Mouse (Mus musculus) embryo, embryonic 10.5 days (tissue): ENCODE measurements around the gene Bckdhb.
A peak's percentile ranks its signal among the peaks of the same experiment; 100 is the strongest.

ENCODE experiments used
- DNase-seq: peaks from one replicate; pipeline ENCODE4 v3.0.0-alpha.2; 2015; ENCODE audit warnings: low spot score

Gene Bckdhb

DNA sequence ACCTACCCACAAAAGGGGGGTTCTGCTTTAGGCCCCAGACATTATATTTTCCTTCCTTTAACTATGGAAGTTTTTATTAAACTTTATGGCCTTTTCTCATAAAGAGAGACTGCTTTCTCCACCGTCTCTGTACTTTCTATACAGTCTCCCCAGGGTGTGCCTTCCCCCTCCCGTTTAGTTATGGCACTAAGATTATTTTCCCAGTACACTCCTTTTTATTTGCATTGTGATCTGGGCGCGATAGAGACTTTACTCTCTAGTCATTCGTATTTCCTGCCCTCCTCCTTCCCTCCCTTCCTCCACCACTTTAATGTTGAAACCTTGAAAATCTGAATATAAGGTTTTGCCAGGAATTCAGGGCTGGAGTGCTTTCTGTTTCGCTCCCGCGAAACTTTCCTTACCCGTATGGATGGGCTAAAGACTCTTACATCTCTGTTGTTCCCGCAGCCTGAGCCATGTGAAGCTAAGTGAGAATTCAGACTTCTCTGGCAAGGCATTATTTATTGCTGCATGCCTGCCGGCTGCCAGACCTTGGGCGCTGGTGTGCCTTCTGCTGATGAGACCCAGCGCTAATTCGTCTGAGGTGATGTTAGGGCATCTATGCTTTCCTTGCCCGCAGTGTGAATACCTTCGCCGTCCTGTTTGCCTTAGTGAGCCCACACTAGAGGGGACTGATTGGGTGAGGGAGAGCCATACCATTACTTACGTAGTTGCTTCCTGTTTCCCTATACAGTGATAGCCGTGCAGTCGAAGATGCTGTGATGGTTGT is 182.3 kb downstream of the Bckdhb start:
- no peak for DNase-seq

DNA sequence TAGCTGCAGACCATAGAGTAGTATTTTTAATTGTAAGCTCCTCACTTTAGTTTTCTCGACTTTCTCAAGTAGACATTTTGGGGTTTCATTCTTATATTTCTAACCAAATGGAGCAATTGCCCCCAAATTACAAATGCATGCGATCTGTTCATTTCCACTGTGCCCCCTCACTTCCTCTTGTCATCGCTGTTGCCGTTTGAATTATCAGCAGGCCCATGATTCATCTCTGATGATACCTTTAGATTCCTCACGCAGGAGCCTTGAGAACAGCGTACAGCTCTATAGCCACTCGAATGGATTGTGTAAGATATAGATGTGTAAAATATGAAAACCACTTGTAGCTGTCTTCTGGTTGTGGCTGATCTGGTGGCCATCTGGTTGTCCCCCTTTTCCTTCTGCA is 183.6 kb downstream of the Bckdhb start:
- DNase-seq: no peak

DNA sequence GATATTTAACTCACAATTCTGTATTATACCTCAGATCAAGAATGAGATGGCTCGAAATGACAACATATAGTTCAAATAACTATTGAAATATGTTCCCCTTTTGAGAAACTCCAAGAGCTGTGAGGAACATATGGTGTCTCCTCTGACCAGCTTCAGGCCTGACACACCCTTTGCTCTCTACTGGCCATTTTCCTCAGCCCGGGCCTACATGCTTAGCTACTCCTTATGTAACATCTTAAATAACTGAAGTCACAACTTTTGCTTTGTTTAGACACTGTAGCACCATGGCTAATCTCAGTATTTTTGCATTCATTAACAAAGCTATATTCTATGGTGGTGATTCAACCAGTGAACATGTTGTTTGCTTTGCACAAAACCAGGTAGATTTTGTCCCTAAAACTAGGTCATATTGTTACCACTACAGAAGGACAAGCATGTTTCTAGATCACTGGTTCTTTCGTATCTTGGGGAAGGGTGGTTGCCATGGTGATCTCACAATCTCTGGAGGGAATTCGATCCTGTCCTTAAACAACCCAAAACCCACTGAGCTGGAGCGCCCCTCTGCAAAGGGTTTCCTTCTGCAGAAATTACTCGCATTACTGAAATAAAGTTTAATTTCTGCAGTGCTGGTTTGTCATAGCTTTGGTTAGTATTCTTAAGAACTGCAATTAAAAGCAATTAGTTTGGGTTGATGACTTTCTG is 185.0 kb downstream of the Bckdhb start:
- DNase-seq: peak; percentile 76

DNA sequence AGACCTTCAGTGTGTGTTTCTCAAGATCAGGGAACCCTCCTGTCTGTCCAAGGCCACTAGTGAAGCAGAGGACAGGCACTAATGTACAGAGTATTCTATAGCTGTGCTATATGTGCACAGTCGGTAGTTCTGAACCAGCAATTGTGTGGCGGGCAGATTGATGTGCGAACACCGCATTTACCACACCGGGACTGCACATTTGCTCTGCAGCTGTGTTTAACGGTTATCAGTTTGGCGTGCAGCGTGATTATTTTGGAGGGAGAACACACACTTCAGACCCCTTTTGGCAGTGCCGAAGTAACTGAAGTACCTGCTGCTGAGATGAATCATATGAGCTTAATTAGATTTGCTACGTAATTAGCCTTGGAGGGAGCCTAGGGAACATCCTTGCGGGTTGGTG is 185.7 kb downstream of the Bckdhb start:
- DNase-seq: peak; percentile 27

DNA sequence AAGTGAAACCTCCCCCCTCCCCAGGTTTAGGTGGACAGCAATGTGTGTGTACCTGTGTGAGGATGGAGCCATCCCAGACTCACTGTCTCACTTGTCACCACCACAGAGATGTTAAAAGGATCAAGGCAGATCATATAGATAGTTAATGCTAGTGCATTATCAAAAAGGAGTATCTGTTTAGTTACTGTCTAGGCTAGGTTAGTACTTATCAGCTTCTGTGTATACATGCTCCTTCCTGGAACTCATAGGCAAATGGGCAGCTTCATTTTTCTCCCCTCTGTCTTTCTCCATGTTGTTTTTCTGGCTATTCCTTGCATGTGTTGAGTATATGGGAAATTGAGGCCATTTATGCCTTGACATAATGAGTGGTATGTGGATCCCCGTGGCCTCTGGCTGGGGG is 187.4 kb downstream of the Bckdhb start:
- DNase-seq: no peak

DNA sequence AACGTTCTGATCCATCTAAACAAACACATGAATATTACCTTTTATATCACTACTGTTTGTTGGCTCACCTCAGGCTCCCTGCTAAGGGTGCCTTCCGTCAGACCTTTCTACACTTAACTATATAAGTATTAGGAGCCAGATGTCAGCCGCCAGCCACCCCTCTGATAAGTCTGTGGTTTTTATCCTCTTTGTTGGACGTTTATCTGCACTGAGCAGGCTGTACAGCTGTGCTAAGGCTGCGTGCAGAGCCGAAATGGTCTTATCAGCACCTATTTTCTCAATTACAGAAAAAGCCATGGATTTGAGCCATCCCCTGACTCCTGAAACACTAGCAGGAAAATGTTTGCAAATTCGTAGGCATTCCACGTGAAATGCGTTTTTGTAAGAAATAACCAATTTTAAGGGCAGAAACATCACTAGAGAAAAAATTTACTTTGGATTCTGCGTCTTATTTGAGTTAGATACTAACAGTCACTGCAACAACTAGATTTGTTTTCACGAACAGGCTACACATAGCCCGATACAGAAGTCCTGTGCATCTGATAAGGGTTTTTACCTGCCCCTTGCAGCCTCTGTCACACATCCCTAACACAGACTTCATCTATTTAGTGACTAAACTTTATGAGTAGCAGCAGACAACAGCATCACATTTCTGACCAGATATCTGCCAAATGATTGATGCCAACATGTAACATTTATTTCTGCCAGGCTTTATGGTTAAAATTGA is 188.1 kb downstream of the Bckdhb start:
- DNase-seq: no peak

DNA sequence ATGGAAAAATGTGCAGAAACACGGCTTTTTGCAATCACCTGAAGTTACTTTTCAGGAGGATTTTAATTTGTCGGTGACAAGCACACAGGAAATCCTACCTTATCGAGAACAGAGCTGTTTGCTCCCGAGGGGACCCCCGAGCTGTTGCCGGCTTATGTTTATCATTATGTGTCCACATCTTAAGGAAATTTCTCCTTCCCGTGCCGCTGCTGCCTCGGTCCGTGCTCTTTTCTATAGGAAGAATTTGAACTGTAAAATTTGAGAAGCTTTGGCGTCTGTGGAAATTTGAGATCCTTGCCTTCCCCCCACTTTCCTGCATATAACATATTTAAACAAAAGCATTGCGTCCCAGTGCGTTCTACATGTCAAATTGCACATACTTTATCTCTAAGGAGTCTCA is 189.3 kb downstream of the Bckdhb start:
- DNase-seq: peak; percentile 19

DNA sequence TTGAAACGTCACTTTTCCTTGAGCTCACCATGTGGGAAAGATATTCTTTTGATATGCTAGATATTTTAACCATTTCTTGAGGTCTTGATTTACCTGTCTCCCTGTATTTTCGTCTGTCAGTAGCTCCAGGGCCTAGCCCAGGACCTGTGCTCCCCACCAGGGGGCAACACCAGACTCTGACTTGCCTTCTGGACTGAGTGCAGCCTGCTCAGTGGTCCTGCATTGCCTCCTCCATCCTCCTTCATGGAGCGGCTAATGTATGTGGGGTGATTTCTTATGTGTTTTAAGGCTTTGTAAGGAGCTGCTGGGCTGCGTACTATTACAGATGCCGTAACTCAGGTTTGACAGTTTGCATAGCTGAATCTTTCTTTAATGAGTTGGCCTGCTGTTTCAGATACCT is 192.4 kb downstream of the Bckdhb start:
- DNase-seq: peak; percentile 31

DNA sequence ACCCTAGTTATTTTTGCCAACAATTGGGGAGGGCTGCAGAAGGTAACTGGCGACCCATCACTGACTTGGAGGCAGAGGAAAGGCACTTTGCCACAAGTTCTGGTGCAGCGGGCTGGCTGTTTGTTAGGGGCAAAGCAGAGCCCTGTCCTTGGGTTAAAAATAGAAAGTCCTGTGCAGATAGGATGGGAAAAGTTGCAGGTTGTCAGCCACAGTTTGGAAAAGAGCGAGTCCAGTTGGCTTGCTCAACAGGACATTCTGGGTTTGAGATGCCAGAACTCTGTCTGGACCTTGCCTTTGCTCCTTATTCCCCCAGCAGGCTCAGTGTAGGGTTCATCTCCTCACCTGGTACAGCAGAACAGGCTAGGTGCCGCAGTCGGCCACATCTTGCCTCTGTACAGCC is 200.1 kb downstream of the Bckdhb start:
- no peak for DNase-seq

DNA sequence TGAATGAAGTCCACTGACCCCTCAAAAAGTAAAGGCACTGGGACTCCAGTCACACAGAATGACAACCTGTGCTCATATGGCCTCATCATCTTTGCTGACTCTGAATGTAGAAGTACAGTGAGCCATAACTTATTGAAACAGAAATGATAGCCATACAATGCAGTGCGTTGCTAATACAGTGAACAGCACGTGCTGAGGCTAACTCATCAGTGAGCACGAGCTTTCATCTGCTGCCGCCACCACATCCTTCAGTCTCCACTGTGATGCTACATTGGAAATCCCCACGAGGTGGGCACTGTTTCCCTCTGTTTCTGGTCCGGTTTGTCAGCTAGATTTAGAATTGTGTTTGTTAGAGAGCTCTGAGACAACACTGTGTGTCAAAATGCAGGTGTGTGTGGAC is 205.4 kb downstream of the Bckdhb start:
- DNase-seq: no peak

DNA sequence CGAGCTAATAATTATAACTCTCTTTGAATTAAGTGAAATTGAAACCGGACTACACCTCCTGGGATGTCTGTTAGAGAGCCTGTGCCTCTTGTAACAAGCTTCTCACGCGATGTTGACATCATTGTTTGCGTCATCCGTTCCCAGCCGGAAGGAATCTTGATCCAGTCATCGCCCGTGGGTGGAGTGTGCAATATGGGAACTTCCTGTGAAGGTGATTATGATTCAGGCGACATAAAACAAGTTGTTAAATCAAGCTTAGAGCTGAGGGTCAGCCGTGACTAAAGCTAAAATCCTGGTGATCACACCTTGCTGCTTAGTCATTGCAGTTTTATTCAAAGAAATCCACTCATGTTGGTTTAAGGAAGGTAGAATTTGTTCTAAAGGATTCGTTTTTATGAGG is 210.1 kb downstream of the Bckdhb start:
- DNase-seq: no peak

DNA sequence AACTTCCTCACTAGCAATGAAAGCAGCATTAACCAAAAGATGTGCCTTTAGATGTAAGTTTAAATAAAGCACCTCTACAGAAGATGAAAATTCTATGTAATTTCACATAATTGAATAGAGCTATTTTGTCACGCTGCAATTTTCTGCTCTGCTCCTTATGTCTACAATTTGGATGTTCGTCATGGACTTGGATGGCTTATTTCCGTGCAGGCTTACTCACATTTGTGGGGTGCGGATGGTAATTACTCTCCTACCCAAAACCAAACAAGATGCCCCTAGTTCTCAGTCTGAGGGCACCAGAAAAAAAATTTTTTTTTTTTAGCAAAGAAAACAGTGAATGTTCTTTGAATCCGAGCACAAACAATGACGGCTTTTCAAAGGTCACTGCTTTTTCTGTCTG is 212.2 kb downstream of the Bckdhb start:
- DNase-seq: no peak

DNA sequence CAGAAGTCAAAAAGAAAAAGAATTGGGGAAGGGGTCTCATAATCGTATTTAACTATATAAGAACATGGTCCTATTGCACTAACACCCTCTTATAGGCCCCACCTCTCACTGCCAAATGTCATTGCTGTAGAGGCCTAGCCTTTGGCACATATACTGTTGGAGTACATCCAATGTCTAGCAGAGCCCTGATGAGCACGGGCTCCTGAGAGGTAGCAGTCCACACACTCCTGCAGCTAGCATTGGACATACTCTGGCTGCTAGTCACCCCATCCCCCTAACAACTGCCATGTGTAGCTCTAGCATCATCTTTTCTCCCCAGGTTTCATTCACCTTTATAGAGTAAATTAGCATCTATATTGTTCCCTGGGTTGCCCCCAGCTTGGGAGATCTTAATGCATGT is 223.2 kb downstream of the Bckdhb start:
- DNase-seq: no peak
